Mouse (Mus musculus) cerebellum, adult 11-12 months (tissue): Measurements from ENCODE around the gene Vnn1.
A peak's percentile ranks its signal among the peaks of the same experiment; 100 is the strongest.

Experiments used
- DNase-seq: peaks from one replicate; pipeline ENCODE4 v3.0.0; 2022

Vnn1 gene

GRCm38 (mm10) chr10:23894601-23895349 lies at the start of gene Vnn1:
Gene Vnn1 (plus strand): TSS chr10:23894688.
- no peak for DNase-seq

DNA sequence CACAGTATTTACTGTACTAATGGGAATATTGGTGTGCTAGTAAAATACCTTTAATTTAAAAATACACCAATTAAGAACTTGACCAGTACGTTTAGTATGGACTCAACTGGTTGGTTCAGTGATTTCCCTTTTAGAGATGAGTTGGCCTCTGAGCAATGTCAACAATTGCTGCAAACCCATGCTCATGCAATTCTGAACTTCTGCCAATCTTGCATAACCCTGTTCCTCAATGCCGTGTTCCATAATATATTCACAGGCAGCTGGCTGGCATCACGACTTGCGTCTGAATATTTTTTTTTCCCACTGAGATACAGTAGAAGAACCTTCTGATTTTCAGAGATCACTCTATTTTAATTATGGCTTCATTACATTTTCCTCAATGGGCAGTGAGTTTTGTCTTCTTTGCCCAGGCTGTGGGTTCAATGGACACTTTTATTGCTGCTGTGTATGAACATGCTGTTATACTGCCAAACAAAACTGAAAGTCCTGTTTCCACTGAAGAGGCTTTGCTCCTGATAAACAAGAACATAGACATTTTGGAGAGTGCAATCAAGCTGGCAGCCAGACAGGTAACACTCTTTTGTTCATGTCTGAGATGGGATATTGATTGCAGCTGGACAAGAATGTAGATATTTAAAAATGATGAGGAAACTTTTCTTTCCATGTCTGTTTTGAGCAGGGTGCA lies 43.1 kb upstream of the Vnn1 start, which contains the start of gene Vnn3:
Vnn3 (plus strand) TSS at position 235 of the 685 bp plus-strand sequence.
- no peak for DNase-seq

GRCm38 (mm10) chr10:23852096-23852495 lies 42.4 kb upstream of the Vnn1 start:
- DNase-seq = no peak

- DNase-seq = no peak
These were observed 29.9 kb upstream of the Vnn1 start for GRCm38 (mm10) chr10:23864362-23865312.

DNA sequence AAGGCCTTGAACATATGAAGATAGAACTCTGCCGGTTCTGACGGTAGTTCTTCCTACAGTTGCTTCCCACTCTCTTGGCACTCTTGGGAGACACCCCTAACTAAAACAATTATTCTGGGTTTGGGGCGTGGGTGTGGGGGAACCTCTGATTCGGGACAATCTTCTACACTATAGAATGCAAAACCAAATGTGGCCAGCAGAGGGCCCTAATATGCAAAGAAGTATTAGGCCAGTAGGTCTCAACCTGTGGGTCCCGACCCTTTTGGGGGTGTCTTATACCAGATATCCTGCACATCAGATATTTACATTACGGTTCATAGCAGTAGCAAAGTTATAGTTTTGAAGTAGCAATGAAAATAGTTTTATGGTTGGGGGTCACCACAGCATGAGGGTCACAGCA lies 13.8 kb upstream of the Vnn1 start:
- DNase-seq = no peak

GRCm38 (mm10) chr10:23884910-23885309 lies 9.6 kb upstream of the Vnn1 start:
- no peak for DNase-seq

DNA sequence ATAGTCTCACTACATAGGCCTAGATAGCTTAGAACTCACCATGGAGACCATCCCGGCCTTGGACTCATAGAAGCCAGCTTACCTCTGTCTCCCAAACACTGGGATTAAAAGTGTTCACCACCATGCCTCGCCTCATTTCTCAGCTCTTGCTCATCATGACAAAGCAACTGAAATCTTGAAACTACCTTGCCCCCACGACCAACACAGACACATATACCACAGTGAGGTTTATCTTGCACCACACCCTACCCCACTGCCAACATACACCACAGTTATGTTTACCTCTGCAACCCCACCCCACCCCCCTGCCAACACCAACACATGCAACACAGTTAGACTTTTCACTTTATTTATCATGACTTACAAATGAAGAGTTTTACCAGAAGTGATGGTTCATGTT lies 8.4 kb upstream of the Vnn1 start:
- no peak for DNase-seq

DNA sequence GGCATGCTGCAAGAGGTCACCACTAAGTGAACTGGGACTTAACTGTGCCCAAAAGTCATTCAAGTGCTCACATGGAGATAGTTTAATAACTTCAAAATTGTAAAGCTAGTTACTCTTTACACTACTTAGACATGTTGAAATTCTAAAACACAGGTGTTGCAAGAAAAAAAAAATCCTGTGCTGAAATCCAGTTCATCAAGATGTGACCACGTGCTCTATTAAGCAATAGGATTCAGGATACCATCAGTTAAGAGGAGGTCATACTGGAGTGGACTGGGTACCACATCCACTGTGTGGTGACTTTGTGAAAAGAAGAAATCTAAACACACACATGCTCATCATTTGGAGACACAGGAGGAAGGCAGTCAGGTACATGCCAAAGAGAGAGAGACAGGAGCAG lies 1.5 kb upstream of the Vnn1 start:
- DNase-seq = no peak

GRCm38 (mm10) chr10:23895376-23895775 lies 888 bp downstream of the Vnn1 start:
- no peak for DNase-seq

DNA sequence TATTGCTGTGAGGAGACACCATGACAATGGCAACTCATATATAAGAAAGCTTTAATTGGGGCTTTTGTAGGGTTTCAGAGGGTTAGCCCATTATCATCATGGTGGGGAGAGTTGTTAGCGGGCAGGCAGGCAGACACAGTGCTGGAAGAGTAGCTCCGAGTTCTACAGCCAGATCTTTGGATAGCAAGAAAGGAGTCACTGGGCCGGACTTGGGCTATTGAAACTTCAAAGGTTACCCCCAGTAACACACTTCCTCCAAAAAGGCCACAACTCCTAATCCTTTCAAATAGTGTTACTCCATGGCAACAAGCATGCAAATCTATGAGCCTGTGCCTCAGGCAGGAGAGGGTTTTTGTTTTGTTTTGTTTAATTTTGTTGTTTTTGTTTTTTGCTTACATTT lies 6.6 kb downstream of the Vnn1 start:
- no peak for DNase-seq

DNA sequence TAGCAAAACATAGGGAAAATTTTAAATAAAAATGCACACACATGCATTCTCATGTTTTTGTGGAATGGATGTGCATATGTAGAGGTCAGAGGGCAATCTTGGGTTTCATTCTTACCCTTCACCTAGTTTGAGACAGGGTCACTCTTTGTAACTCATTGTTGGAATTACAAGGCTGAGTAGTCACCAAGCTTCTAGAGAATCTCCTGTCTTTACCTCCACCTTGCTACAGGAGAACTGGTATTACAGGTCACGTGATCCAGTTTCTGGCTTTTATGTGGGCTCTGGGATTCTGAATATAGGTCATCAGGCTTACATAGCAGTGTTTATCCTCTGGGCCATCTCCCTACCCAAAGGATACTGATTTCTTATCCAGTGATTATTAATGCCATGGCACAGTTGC lies 11.2 kb downstream of the Vnn1 start:
- no peak for DNase-seq

DNA sequence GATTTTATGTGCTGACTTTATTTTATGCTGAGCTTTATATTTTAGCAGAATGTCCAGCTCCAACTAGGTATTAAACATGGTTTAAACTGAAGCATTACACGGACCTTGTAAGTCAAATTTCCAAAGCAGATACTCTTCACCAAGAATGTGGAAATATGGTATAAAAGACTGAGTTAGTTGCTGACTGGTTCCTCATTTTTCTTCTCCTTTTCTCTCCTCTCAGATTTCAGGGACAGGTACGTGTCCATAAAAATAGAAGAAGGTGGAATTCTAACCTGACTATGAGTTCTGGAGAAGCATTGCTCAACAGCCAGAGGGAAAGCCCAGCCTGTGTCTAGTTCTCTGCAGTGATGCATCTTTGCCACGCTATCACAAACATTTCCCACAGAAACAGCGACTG lies 25.6 kb downstream of the Vnn1 start, which contains the start of gene Taar1:
Taar1 (plus strand) TSS at position 301 of the 400 bp plus-strand sequence.
- DNase-seq = no peak

DNA sequence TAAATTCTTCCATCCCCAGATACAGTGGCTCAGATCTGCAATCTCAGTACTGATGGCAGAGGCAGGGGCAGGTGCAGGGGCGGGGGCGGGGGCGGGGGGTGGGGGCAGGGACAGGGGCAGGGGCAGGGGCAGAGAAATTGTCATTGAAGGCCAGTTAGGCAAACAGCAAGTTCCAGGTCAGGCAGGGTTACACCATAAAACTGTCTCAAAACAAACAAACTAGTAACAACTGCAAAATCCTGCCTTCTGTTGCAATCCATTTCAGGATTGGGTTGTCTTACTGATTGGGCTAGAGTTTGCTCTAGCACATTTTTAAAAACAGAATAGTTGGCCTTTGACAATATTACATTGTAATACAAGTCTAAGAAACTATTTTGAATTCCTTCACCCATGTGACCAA lies 28.0 kb downstream of the Vnn1 start:
- no peak for DNase-seq

DNA sequence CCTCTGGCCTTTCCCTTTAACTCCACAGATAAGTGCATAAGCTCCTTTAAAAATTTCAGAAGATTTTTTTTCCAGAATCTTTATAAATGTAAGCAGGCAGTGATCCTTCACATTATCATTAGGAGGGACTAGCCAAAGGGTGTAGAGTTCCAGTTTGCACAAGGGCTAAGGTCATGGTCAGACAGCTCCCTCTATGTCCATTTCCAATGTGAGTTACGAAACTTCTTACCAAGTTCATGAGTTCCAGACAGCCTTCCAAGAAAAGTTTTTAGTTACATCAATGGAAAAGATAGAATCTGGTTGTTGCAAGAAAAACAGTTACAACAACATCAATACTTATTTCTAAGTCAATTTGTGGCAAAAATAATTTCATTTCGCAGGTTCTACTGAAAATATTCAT lies 29.5 kb downstream of the Vnn1 start:
- no peak for DNase-seq

DNA sequence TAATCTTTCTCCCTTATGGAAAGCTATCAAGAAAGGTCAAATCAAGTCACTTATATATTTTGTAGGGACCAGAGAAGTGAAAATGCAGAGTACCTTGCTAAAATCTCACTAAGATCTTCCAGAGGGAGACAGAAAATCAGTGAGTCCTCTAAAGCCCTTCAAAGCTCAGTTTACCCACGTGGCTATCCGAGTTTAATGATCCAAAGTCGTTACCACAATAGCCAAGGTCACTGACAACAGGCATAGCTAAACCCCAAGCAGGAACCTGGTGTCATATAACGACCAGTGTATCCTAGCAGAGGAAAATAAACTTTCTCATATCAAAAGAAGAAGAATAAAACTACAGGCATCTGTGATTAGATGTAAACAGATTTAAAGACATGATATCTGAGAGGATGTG lies 43.1 kb downstream of the Vnn1 start:
- DNase-seq = no peak

DNA sequence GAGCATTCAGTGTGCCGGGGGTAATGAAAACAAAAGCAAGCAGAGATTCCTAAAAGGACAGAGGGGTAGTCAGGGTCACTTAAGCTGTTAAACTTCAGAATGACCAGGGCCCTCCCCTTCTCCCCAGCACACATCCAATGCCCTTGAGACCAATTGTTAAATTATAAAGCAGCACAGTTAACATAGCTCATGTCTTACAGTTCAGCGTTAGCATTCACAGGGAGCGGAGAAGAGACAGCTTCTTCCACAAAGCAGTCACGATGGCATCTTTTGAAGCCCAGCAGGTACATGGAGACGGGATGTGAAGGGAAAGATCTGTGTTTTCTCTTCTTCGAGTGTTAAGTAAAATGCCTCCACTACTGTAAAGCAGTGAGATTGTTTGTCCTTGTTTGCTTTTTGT lies 43.8 kb downstream of the Vnn1 start, which contains the start of gene Taar2:
Taar2 (plus strand) TSS at position 261 of the 400 bp plus-strand sequence.
- DNase-seq = no peak

- DNase-seq = no peak
These were observed 48.0 kb downstream of the Vnn1 start for GRCm38 (mm10) chr10:23942465-23942864.

DNA sequence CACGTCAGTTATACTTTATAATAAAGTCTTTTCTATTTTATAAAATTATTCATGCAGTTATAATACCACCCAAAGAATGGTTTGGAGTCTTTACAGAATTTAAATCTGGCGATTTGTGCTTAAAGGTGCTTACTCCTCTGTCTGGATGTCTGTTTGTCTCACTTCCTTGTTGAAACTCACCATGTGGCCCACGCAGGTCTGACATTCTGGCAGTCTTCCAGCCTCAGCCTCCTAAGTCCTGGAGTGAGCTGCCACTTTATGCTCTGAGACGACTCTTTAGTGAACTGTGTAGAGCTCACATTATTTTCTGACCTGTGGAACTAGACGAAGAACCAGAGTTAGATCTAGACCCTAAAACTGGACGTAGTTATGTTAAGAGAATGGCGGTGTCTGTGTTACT lies 53.5 kb downstream of the Vnn1 start:
- no peak for DNase-seq

GRCm38 (mm10) chr10:23949508-23950005 lies 55.1 kb downstream of the Vnn1 start, which contains the start of gene Taar3:
Gene Taar3 (plus strand): TSS chr10:23949558.
- DNase-seq = no peak

GRCm38 (mm10) chr10:23951714-23952113 lies 57.2 kb downstream of the Vnn1 start:
- DNase-seq = peak; percentile 70
